Mouse (Mus musculus): ENCODE data around the gene Ergic2. TPM values are rescaled to one million over a fixed set of nuclear protein-coding genes. Genes with fewer than 3 reads are reported as not detected.

Ergic2 gene
- polyA plus RNA-seq (2015; fragmentation: Nextera tagmentation; extraction: Ambion mirVana): 95.2 and 95.4 TPM in 2 replicates

GRCm38 (mm10) chr6:148211897-148212680, at the start of gene Ergic2:
Gene Ergic2 (minus strand): TSS chr6:148212374.
- WGBS (ENCODE audit: insufficient replicate concordance): under 1% methylated on average over 61 of the region's 61 CpGs
- Histone ChIP-seq H3K27ac (ENCODE audit: low read length) (peak within 1 kb of the TSS; percentile 95), H3K4me1 (ENCODE audit: control insufficient read depth, low read depth, low read length) (peaks cover 11% of the 10 kb centered on the region), H3K27me3 (ENCODE audit: control insufficient read depth, insufficient read depth, low read depth, low read length) (no peaks in the 10 kb centered on the region), H3K9ac (ENCODE audit: low read depth, low read length) (peak within 1 kb of the TSS; percentile 96), H3K4me3 (ENCODE audit: low read depth, low read length) (peak within 1 kb of the TSS; percentile 89), H3K4me2 (ENCODE audit: low read depth, low read length) (peak within 1 kb of the TSS; percentile 92), H3K36me3 (ENCODE audit: control insufficient read depth, insufficient read depth) (no peaks in the 10 kb centered on the region), H3K9me3 (replicated peaks; ENCODE audit: control insufficient read depth, low read length) (no peaks in the 10 kb centered on the region)
- ATAC-seq (ENCODE audit: low read depth): peak; percentile 97

GRCm38 (mm10) chr6:148260729-148261101, 48.5 kb upstream of the Ergic2 start:
- no peaks in the 10 kb centered on the region for H3K27me3 ChIP-seq (ENCODE audit: control insufficient read depth, insufficient read depth, low read depth, low read length)
- H3K27ac ChIP-seq (ENCODE audit: low read length): no peak overlapping the region
- no peaks in the 10 kb centered on the region for H3K9me3 ChIP-seq (replicated peaks; ENCODE audit: control insufficient read depth, low read length)
- no peak overlapping the region for H3K4me2 ChIP-seq (ENCODE audit: low read depth, low read length)
- no peak for ATAC-seq (ENCODE audit: low read depth)
- H3K4me3 ChIP-seq (ENCODE audit: low read depth, low read length): no peak overlapping the region
- 82% methylated on average over 6 of the region's 6 CpGs for WGBS (ENCODE audit: insufficient replicate concordance)
- no peaks in the 10 kb centered on the region for H3K36me3 ChIP-seq (ENCODE audit: control insufficient read depth, insufficient read depth)
- no peaks in the 10 kb centered on the region for H3K4me1 ChIP-seq (ENCODE audit: control insufficient read depth, low read depth, low read length)
- no peak overlapping the region for H3K9ac ChIP-seq (ENCODE audit: low read depth, low read length)

GRCm38 (mm10) chr6:148259979-148260728, 48.0 kb upstream of the Ergic2 start:
- Histone ChIP-seq H3K9me3 (replicated peaks; ENCODE audit: control insufficient read depth, low read length) (no peaks in the 10 kb centered on the region), H3K4me1 (ENCODE audit: control insufficient read depth, low read depth, low read length) (no peaks in the 10 kb centered on the region), H3K27ac (ENCODE audit: low read length) (no peak overlapping the region), H3K4me2 (ENCODE audit: low read depth, low read length) (no peak overlapping the region), H3K9ac (ENCODE audit: low read depth, low read length) (no peak overlapping the region), H3K4me3 (ENCODE audit: low read depth, low read length) (no peak overlapping the region), H3K27me3 (ENCODE audit: control insufficient read depth, insufficient read depth, low read depth, low read length) (no peaks in the 10 kb centered on the region), H3K36me3 (ENCODE audit: control insufficient read depth, insufficient read depth) (no peaks in the 10 kb centered on the region)
- peak; percentile 35; the same call in 1 of the 2 replicates for ATAC-seq (ENCODE audit: low read depth)
- 51% methylated on average over 4 of the region's 4 CpGs for WGBS (ENCODE audit: insufficient replicate concordance)

GRCm38 (mm10) chr6:148259074-148259473, 46.9 kb upstream of the Ergic2 start:
- ATAC-seq (ENCODE audit: low read depth): no peak
- Histone ChIP-seq H3K27me3 (ENCODE audit: control insufficient read depth, insufficient read depth, low read depth, low read length) (no peaks in the 10 kb centered on the region), H3K9me3 (replicated peaks; ENCODE audit: control insufficient read depth, low read length) (no peaks in the 10 kb centered on the region), H3K36me3 (ENCODE audit: control insufficient read depth, insufficient read depth) (no peaks in the 10 kb centered on the region), H3K4me3 (ENCODE audit: low read depth, low read length) (no peak overlapping the region), H3K27ac (ENCODE audit: low read length) (no peak overlapping the region), H3K4me1 (ENCODE audit: control insufficient read depth, low read depth, low read length) (no peaks in the 10 kb centered on the region), H3K4me2 (ENCODE audit: low read depth, low read length) (no peak overlapping the region), H3K9ac (ENCODE audit: low read depth, low read length) (no peak overlapping the region)
- WGBS (ENCODE audit: insufficient replicate concordance): 62% methylated on average over 8 of the region's 8 CpGs

GRCm38 (mm10) chr6:148257805-148258204, 45.6 kb upstream of the Ergic2 start:
- Histone ChIP-seq H3K9ac (ENCODE audit: low read depth, low read length) (no peak overlapping the region), H3K36me3 (ENCODE audit: control insufficient read depth, insufficient read depth) (no peaks in the 10 kb centered on the region), H3K9me3 (replicated peaks; ENCODE audit: control insufficient read depth, low read length) (no peaks in the 10 kb centered on the region), H3K4me2 (ENCODE audit: low read depth, low read length) (no peak overlapping the region), H3K27ac (ENCODE audit: low read length) (no peak overlapping the region), H3K4me3 (ENCODE audit: low read depth, low read length) (no peak overlapping the region), H3K27me3 (ENCODE audit: control insufficient read depth, insufficient read depth, low read depth, low read length) (no peaks in the 10 kb centered on the region), H3K4me1 (ENCODE audit: control insufficient read depth, low read depth, low read length) (no peaks in the 10 kb centered on the region)
- ATAC-seq (ENCODE audit: low read depth): no peak
- 38% methylated on average over 2 of the region's 2 CpGs for WGBS (ENCODE audit: insufficient replicate concordance)

GRCm38 (mm10) chr6:148256109-148256508, 43.9 kb upstream of the Ergic2 start:
- 55% methylated on average over 3 of the region's 3 CpGs for WGBS (ENCODE audit: insufficient replicate concordance)
- Histone ChIP-seq H3K9me3 (replicated peaks; ENCODE audit: control insufficient read depth, low read length) (no peaks in the 10 kb centered on the region), H3K4me3 (ENCODE audit: low read depth, low read length) (no peak overlapping the region), H3K36me3 (ENCODE audit: control insufficient read depth, insufficient read depth) (no peaks in the 10 kb centered on the region), H3K27me3 (ENCODE audit: control insufficient read depth, insufficient read depth, low read depth, low read length) (no peaks in the 10 kb centered on the region), H3K27ac (ENCODE audit: low read length) (no peak overlapping the region), H3K4me2 (ENCODE audit: low read depth, low read length) (no peak overlapping the region), H3K9ac (ENCODE audit: low read depth, low read length) (no peak overlapping the region), H3K4me1 (ENCODE audit: control insufficient read depth, low read depth, low read length) (no peaks in the 10 kb centered on the region)
- ATAC-seq (ENCODE audit: low read depth): no peak

GRCm38 (mm10) chr6:148255395-148256053, 43.4 kb upstream of the Ergic2 start:
- H3K4me1 ChIP-seq (ENCODE audit: control insufficient read depth, low read depth, low read length): no peaks in the 10 kb centered on the region
- H3K4me2 ChIP-seq (ENCODE audit: low read depth, low read length): no peak overlapping the region
- no peak for ATAC-seq (ENCODE audit: low read depth)
- H3K36me3 ChIP-seq (ENCODE audit: control insufficient read depth, insufficient read depth): no peaks in the 10 kb centered on the region
- H3K9ac ChIP-seq (ENCODE audit: low read depth, low read length): no peak overlapping the region
- WGBS (ENCODE audit: insufficient replicate concordance): 44% methylated on average over 1 of the region's 1 CpGs
- H3K9me3 ChIP-seq (replicated peaks; ENCODE audit: control insufficient read depth, low read length): no peaks in the 10 kb centered on the region
- H3K27ac ChIP-seq (ENCODE audit: low read length): no peak overlapping the region
- no peaks in the 10 kb centered on the region for H3K27me3 ChIP-seq (ENCODE audit: control insufficient read depth, insufficient read depth, low read depth, low read length)
- no peak overlapping the region for H3K4me3 ChIP-seq (ENCODE audit: low read depth, low read length)

GRCm38 (mm10) chr6:148249221-148249620, 37.0 kb upstream of the Ergic2 start:
- no peak overlapping the region for H3K27ac ChIP-seq (ENCODE audit: low read length)
- WGBS (ENCODE audit: insufficient replicate concordance): 53% methylated on average over 3 of the region's 3 CpGs
- H3K4me3 ChIP-seq (ENCODE audit: low read depth, low read length): no peak overlapping the region
- no peak overlapping the region for H3K4me2 ChIP-seq (ENCODE audit: low read depth, low read length)
- no peaks in the 10 kb centered on the region for H3K36me3 ChIP-seq (ENCODE audit: control insufficient read depth, insufficient read depth)
- no peak for ATAC-seq (ENCODE audit: low read depth)
- H3K9me3 ChIP-seq (replicated peaks; ENCODE audit: control insufficient read depth, low read length): no peaks in the 10 kb centered on the region
- H3K27me3 ChIP-seq (ENCODE audit: control insufficient read depth, insufficient read depth, low read depth, low read length): no peaks in the 10 kb centered on the region
- no peak overlapping the region for H3K9ac ChIP-seq (ENCODE audit: low read depth, low read length)
- no peaks in the 10 kb centered on the region for H3K4me1 ChIP-seq (ENCODE audit: control insufficient read depth, low read depth, low read length)

Measured in liver, embryonic 16.5 days (tissue).